Mouse (Mus musculus): ENCODE measurements around the gene Grap.
"Not testable (repeated sequence)": the region's sequence is repeated elsewhere in the genome, so short reads cannot be mapped to it uniquely, and the experiment has no call there.

The Grap gene

DNA sequence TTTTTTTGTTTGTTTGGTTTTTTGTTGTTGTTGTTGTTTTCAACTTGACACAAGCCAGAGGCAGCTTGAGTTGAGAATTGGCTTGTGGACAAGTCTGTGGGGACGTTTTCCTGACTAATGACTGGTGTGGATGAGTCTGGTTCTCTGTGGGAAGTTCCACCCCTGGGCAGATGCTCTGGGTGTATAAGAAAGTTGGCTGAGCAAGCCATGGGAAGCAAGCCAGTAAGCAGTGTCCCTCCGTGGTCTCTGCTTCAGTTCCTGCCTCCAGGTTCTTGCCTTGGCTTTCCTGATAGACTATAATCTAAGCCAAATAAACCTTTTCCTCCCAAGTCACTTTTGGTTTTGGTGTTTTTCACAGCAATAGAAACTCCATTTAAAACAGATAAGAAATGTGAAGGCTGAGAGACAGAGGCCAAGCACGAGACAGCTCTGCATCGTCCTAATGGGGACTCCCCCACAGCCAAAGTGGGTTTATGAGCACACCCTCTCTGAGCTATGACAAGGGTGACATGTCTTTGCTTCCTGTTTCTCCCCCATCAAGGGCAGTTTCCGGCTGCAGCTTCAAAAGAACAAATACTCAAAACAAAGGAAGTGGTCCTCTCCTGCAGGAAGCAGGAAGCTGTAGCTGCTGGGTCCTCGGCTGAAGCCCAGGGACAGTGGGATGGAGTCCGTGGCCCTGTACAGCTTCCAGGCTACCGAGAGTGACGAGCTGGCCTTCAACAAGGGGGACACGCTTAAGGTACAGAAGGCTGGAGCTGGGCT, at the start of gene Grap:
TSS of gene Grap (plus strand) at position 580 of the 762 bp plus-strand sequence.
- no peak for DNase-seq (ENCODE audit: low spot score)

GRCm38 (mm10) chr11:61608072-61608471, 45.0 kb upstream of the Grap start:
- DNase-seq (ENCODE audit: low spot score): peak; percentile 16

- DNase-seq (ENCODE audit: low spot score): no peak
Measured at GRCm38 (mm10) chr11:61611197-61611596, 41.9 kb upstream of the Grap start.

- DNase-seq (ENCODE audit: low spot score): no peak
Measured at GRCm38 (mm10) chr11:61612116-61612635, 40.9 kb upstream of the Grap start.

GRCm38 (mm10) chr11:61614401-61614800, 38.7 kb upstream of the Grap start:
- DNase-seq (ENCODE audit: low spot score): no peak

GRCm38 (mm10) chr11:61615686-61616522, 37.2 kb upstream of the Grap start:
- DNase-seq (ENCODE audit: low spot score): peak; percentile 39

DNA sequence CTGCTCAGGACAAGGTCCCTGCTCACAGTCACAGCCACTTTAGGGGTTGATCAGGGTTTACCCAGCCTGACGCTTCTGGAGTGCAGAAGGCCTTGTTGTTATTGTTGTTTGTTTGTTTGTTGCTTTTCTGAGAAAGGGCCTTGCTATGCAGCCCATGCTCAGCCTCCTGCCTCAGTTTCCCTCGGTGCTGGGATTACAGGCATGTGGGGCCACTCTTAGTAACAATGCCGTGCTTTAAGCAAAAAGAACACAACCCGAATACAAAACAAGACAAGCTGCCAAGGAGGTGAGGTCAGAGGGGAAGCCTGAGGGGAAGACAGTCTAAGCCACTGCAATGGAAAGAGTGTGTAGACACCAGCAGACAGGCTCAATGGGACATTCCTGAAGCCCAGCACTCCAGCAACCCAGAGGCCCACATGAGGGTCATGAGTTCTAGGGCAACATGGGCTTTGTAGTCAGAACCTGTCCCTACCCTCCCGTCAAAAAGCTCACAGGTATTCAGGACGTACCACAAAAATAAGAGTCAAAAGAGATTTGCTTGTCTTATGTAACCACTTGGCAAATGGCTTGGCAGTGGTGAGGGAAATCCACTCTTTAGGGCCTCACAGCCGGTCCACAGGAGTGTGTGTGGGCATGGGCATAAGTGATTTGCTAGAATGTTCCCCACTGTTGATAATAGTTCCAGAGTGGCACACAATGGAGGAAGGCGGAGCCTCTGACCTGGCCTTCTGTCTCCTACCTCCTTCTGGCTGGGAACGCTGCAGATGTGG, 36.4 kb upstream of the Grap start:
- no peak for DNase-seq (ENCODE audit: low spot score)

DNA sequence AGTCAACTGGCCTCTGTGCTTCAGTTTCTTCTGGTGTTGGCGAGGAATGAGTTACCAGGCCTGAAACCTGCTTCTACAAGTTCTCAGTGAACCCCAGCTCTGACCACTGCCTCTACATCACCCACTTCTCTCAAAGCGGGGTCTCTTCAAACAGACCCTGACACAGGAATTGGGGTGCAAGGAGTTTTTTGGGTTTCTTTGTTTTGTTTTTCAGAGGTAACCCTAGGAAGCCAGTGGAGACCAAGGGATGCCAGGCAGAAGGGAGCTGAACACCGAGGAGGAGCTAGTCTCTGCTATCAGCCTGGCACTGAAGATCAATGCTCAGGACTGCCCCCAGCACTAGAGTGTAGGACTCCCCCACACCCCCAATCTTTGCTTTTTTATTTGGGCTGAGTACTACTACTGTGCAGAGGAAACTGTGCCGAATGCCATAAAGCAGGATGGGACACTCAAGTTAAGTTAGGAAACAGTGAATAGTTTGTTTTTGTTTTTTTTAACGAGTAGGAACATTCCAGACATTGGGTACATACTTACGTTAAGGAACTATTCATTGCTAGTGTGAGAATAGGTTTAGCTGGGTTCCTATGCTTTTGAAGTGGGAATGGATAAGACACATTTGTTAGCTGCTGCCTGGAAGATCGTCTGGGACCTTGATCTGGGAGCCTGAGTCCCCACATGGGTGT, 35.6 kb upstream of the Grap start:
- DNase-seq (ENCODE audit: low spot score): no peak

DNA sequence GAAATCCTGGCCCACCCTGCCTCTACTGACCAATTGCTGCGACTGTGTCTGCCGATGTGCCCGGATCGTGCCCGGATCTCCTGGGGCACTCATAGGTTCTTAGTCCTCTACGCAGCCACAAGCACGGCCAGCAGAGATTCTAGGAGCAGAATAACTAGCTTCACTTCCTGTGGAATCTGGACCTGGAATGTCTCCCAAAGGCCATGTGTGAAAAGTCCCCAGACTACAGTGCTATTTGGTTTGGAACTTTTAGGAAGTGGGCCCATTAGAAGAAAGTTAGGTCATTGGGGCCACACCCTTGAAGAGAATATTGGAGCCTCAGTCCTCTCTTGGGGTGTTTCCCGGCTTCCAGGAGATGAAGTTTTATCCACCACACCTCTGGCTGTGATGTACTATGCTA, 34.9 kb upstream of the Grap start:
- no peak for DNase-seq (ENCODE audit: low spot score)

GRCm38 (mm10) chr11:61618571-61618970, 34.5 kb upstream of the Grap start:
- no peak for DNase-seq (ENCODE audit: low spot score)

GRCm38 (mm10) chr11:61619356-61619755, 33.7 kb upstream of the Grap start:
- no peak for DNase-seq (ENCODE audit: low spot score)

DNA sequence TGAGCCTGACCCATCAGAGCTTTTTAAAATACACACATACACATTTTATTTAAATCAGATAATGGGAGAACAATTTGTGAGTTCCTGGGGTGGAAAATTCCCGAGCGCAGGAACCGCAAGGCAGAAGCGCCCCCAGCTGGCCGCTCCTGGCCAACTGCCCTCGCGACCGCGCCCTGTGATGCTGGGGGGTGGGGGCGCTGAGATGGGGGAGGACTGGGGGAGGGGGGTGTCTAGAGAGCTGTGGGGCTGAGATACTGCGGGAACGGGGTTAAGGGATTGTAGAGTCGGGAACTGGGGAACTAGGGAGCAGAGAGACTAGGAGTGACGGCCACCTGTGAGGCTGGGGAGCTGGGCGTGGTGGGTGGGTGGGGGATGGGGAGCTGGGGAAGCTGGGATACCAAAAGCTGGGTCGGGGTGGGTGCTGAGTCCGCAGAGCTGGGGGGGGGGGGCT, 33.2 kb upstream of the Grap start:
- DNase-seq (ENCODE audit: low spot score): peak; percentile 64

GRCm38 (mm10) chr11:61620254-61620670, 32.8 kb upstream of the Grap start:
- DNase-seq (ENCODE audit: low spot score): peak; percentile 74

- no peak for DNase-seq (ENCODE audit: low spot score)
Measured at GRCm38 (mm10) chr11:61620762-61621161, 32.3 kb upstream of the Grap start.

DNA sequence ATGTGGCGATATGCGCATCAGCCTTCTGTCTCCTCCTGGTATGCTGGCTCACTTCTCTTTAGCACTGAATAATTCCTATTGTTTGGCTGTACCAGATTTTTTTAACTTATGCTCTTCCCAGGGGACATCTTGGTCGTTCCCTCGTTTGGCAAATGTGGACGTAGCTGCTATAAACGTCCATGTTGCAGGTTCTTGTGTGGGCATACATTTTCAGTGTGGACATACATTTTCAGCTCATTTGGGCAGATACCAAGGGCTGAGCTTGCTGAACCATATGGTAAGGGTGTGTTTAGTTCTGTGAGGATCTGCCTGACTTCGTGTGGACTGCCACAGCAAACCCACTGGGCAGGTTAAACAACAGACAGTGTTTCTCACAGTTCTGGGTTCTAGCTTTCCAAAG, 27.9 kb upstream of the Grap start:
- no peak for DNase-seq (ENCODE audit: low spot score)

GRCm38 (mm10) chr11:61626509-61626908, 26.6 kb upstream of the Grap start:
- DNase-seq (ENCODE audit: low spot score): no peak

- DNase-seq (ENCODE audit: low spot score): no peak
Measured at GRCm38 (mm10) chr11:61629621-61630020, 23.4 kb upstream of the Grap start.

- DNase-seq (ENCODE audit: low spot score): not testable (repeated sequence)
Measured at GRCm38 (mm10) chr11:61636309-61636708, 16.8 kb upstream of the Grap start.

DNA sequence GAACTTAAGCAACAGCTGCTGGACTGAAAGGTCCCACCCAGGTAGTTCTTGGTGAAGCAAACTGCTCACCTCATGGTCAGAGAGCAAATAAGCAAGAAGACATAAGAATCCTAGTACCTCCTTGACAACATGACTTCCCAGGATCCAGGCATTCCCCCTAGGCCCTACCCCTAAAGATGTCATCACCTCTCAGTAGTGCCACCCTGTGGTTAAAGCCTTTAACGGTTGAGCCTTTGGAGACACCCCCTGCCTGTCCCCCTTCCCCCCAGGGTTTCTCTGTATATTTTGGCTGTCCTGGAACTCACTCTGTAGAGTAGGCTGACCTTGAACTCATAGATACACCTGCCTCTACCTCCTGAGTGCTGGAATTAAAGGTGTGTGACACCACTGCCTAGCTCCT, 15.7 kb upstream of the Grap start:
- DNase-seq (ENCODE audit: low spot score): no peak

DNA sequence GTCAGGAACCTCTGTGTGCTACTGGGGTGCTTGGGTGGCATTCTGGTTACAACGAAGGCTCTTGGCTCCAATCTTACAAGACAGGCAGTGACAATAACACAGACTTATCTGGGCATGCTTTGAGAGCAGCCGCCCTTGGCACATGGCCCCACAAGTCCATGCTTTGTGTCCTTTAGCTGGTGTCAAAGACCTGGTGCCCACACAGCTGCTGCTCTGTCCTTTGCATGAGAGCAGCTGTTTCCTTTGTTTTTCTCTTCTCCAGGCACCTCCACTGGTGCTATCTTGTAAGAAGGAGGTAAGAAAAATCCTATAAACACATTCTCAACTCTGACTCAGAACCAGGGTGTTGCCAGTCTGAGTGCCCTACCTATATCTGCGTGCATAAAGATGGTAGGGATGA, 15.2 kb upstream of the Grap start:
- DNase-seq (ENCODE audit: low spot score): no peak

- no peak for DNase-seq (ENCODE audit: low spot score)
Measured at GRCm38 (mm10) chr11:61638764-61639536, 14.1 kb upstream of the Grap start.

Data from MN1 (cell line).